Mouse (Mus musculus): ENCODE data around the gene Wfdc21.
A peak's percentile ranks its signal among the peaks of the same experiment; 100 is the strongest.

The Wfdc21 gene

DNA sequence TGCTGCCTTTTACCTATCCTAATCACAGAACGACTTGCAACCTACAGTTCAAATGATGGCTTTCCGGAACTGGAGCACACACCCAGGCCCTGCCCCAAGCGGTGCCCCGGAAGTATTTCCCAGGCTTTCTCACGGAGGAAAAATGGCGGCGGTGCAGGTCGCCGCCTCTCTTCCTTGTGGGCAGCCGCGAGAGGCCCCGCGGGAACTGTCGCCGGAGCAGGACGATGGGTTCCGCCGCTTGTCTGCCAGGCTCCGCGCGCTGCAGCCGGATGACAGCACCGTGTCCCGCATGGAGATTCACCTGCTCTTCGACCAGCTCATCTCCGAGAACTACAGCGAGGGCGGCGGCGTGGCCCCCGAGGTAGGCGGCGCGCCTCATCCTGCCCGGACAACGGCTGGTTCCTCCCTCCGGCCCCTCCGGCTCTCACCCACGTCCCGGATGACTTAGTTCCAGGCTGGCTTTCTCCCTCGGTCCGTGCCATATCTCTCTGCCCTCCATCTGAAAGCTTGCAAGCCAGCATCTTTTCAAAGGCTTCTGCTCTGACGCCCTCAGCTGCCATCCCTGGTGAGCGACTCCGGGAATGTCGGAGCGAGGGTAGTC, 6.9 kb downstream of the Wfdc21 start, which contains the start of gene Heatr6:
Gene Heatr6, plus strand, starts transcription at position 116 of the 601 bp plus-strand sequence.
- peak; percentile 85 for DNase-seq (ENCODE audit: low spot score)

- no peak for DNase-seq (ENCODE audit: low spot score)
Observed at GRCm38 (mm10) chr11:83754227-83754626, 7.5 kb downstream of the Wfdc21 start.

- no peak for DNase-seq (ENCODE audit: low spot score)
Observed at GRCm38 (mm10) chr11:83767306-83767705, 20.6 kb downstream of the Wfdc21 start.

DNA sequence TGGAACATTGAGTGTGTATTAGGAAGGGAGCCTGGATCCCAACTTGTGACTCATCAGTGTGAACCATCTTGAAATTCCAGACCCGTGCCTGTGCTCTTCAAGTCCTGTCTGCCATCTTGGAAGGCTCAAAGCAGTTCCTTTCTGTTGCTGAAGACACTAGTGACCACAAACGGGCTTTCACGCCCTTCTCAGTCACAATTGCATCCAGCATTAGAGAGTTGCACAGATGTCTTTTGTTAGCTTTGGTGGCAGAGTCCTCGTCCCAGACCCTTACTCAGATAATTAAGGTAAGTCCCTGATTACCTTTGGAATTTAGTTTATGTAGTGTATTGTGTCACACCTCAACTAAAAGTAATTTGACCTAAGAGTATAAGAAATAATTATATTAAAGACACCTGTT, 22.2 kb downstream of the Wfdc21 start:
- no peak for DNase-seq (ENCODE audit: low spot score)

GRCm38 (mm10) chr11:83771014-83771413, 24.3 kb downstream of the Wfdc21 start:
- DNase-seq (ENCODE audit: low spot score): no peak

GRCm38 (mm10) chr11:83772341-83772740, 25.6 kb downstream of the Wfdc21 start:
- no peak for DNase-seq (ENCODE audit: low spot score)

DNA sequence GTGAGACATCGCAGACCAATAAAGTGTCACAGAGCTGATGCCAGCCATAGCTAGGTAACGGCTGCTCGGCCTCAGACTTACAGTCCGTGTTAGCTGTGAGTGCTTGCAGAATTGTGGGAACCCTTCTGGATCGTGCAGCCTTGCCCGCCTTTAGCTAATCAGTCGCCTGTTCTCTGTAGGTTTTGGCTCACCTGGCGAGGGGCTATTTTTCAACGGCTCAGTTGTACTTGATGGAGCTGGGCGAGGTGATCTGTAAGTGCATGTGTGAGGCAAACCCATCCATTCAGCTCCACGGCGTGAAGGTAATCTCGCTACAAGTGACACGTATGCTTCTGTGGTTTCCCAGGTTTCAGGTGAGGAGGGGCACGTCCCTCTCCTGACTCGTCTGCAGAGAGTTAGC, 27.0 kb downstream of the Wfdc21 start:
- DNase-seq (ENCODE audit: low spot score): no peak

DNA sequence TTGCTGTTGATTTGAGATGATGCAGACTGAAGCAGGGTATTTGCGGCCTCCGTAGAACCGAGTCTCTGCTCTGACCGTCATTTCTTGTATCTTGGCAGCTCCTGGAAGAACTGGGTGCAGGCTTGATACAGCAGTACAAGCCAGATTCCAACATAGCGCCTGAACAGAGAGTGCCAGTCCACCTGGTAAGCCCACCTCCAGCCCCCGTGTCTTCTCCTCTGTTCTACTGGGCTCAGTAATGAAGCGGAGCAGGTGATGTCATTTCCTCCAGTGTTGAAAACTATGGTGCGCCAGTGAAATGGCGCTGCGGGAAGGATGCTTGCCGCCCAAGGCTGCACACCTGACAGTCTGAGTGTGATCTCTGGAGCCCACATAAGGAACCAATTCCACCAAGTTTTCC, 27.6 kb downstream of the Wfdc21 start:
- DNase-seq (ENCODE audit: low spot score): no peak

- DNase-seq (ENCODE audit: low spot score): no peak
Observed at GRCm38 (mm10) chr11:83776798-83777197, 30.1 kb downstream of the Wfdc21 start.

DNA sequence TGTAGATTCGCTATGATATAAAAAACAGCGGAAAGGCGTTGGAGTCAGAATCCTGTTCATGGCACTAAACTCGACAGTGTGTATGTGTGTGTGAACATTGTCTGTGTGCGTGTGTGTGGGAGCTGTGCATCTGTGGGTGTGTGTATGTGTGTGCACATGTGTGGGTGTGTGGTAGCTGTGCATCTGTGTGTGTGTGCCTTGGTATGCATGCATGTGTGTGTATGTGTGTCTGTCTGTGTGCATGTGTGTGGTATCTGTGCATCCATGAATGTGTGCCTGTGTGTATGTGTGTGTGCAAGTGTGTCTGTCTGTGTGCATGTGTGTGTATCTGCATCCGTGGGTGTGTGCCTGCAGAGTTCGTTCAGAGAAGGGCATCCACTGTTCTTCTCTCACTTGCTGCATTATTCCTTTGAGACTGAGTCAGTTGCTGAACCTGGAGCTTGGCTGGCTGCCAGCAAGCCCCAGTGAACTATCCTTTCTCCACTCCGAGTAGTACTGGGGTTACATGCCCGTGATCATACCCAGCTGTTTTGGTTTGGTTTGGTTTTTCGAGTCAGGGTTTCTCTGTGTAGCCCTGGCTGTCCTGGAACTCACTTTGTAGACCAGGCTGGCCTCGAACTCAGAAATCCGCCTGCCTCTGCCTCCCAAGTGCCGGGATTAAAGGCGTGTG, 37.3 kb downstream of the Wfdc21 start:
- DNase-seq (ENCODE audit: low spot score): no peak

GRCm38 (mm10) chr11:83784661-83785060, 37.9 kb downstream of the Wfdc21 start:
- no peak for DNase-seq (ENCODE audit: low spot score)

DNA sequence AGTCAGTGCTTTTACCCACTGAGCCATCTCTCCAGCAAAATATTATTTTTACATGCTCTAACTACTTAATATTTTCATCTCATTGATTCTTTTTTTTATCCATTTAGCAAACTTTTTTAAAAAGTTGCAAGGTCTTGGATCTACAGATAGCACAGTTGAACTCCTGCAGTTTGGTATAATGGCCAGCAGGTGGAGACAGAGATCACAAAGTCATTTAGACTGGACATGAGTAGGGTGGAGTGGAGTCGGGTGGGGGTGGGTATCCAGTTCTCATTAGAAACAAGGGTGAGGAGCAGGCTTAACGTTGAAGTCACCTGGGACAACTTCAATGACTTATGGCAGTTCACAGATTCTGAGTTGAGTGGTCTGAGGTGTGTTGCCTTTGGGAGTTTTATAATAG, 38.6 kb downstream of the Wfdc21 start:
- DNase-seq (ENCODE audit: low spot score): peak; percentile 64

GRCm38 (mm10) chr11:83786835-83787234, 40.1 kb downstream of the Wfdc21 start:
- no peak for DNase-seq (ENCODE audit: low spot score)

GRCm38 (mm10) chr11:83787401-83788021, 40.8 kb downstream of the Wfdc21 start:
- DNase-seq (ENCODE audit: low spot score): no peak

- no peak for DNase-seq (ENCODE audit: low spot score)
Observed at GRCm38 (mm10) chr11:83788331-83788730, 41.6 kb downstream of the Wfdc21 start.

DNA sequence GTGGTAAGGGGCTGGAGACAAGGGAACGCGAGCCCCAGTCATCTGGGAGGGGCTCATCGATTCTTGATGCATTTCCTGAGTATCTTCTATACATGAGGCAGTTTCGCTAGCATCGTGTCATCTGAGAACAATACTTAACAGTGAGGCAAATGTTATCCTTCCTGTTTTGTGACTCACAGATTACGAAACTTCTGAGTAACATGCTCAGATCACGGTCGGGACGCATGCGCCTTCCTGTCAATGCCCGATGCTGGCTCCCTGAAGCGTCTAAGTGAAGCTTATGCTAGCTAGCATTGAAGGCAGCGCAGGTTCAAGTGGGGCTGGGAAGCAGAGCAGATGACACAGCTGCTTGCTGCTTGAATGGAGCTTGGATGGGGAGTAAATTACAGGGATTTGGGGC, 42.5 kb downstream of the Wfdc21 start:
- DNase-seq (ENCODE audit: low spot score): no peak

DNA sequence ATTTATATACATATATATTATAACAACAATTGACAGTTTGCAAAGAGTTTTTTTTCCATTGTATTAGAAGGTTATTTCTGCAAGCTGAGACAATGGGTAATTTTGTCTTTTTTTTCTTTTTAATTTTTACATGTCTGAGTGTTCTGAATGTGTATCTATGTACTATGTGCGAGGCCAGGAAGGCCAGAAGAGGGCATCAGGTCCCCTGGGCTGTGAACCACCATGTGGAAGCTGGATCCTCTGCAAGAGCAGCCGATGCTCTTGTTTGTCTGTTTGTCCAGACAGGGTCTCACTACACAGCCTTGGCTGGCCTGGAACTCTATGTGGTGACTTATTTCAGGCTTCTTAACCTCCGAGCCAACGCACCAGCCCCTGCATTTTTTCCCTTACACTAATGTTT, 44.4 kb downstream of the Wfdc21 start:
- no peak for DNase-seq (ENCODE audit: low spot score)

DNA sequence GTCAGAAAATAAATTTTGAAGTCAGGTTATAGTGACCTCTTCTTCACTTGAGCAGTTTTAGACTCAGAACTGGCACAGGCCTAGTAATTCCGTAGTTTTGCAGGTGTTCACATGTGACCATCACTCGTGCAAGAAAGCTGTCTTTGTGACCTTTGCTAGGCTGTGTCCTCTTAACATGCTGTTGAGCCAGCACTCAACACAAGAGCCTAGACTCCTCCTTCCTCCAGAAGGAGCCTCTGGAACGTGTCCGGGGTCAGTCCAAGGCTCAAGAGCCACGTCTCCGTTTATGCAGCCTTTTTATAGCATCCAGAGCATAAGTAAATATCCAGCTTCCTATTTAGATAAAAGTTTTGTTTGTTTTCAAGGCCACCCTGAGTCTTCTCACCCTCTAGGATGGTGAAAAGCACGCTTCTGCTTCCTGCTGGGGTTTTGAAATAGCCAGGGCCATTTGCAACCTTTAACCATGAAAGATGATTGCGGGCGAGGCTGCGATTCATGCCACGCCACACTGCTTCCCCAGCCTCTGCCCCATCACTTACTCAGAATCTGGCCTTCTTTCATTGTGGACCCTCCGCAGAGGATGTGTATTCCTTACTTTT, 45.7 kb downstream of the Wfdc21 start:
- DNase-seq (ENCODE audit: low spot score): no peak

GRCm38 (mm10) chr11:83793264-83793663, 46.5 kb downstream of the Wfdc21 start:
- DNase-seq (ENCODE audit: low spot score): no peak

DNA sequence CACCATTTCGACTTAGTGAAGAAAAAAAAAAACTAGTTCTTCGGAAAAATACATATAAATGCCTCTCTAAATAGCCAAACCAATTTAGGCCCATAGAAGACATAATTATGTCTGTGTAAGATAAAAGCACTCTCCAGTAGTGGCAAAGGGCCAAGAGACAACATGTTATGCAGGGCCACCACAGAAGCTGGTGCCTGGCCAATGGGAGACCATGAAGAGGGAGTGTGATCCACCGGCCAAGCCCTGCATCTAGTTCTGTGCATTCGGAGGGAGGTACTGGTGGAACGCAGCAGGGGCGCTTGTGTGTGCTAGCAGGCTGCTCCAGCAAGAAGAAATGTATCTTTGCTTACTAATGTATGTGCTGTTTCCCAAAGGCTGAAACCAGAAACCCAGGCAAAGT, 49.4 kb downstream of the Wfdc21 start:
- no peak for DNase-seq (ENCODE audit: low spot score)

DNA sequence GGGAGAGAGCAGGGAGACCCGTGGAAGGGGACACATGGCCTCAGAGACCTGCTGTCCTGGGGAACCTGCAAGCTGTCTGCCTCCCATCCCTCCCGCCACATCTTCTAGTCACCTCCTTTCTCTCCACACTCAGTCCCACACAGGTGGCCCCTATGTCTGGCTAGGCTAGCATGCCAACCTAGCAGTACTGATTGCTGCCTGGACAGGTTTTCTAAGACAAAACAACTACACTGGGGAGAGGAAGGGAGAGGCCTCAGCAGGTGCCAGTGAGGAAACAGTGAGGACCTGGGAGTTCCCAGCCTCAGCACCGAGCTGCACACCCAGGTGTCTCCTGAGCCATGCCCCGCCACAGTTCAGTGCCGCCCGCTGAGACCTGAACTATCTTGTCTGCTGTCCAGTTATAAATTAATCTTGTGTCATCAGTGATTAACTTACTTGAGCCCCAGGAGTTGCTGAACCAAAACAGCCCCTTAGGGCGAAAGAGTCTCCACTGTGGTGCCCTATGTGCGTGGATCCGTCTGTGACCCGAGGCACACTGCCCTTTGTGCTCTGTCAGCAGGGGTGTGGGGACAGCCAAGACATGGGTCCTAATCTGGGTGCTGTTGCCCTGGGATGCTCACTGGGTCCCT, 50.4 kb downstream of the Wfdc21 start:
- no peak for DNase-seq (ENCODE audit: low spot score)

DNA sequence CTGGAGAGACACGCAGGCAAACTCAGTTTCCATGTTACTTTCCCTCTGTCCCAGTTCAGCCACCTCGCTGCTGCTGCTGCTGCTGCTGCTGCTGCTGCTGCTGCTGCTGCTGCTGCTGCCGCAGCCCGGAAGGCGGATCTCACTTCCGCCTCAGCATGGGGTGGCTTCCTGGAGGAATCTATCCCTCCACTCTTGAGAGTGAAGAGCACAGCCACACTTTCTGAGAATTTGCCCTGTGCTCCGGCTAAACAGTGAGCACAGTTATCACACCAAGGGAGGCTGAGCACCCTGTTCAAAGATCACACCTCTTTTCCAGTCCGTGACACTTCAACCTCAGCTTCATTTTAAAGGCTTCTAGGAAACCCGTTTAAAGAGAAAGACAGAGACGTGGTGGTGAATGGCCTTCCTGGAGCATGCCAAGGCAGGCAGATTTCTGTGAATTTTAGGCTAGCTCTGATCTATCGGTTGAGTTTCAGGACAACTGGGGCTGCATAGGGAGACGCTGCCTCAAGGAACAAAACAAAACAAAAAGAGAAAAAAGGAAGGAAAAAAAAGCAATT, 53.2 kb downstream of the Wfdc21 start:
- DNase-seq (ENCODE audit: low spot score): no peak
